Mouse (Mus musculus) heart, embryonic 15.5 days (tissue): ENCODE measurements around the gene Kcnh7. TPM values are rescaled to one million over a fixed set of nuclear protein-coding genes. Genes with fewer than 3 reads are reported as not detected.
"Not testable (repeated sequence)": the region's sequence is repeated elsewhere in the genome, so short reads cannot be mapped to it uniquely, and the experiment has no call there.

Experiments
- ATAC-seq: fragments of 200-750 bp; cut with Nextera tagmentation; replicated peaks from 2 replicates; pipeline ENCODE4 v1.8.0; 2017; ENCODE audit warnings: low read depth, moderate TSS enrichment; ENCODE audit not compliant: insufficient number of reproducible peaks, insufficient read depth, low FRiP score
- H3K27ac ChIP-seq: fragments of 300-500 bp; sonication (generic); 2 replicates; pipeline ENCODE4 v1.5.1; 2015; ENCODE audit warnings: mild to moderate bottlenecking, inconsistent platforms
- H3K27me3 ChIP-seq: fragments of 300-500 bp; sonication (generic); 2 replicates; pipeline ENCODE4 v1.6.1; 2015; ENCODE audit warnings: inconsistent platforms
- H3K36me3 ChIP-seq: fragments of 300-500 bp; sonication (generic); 2 replicates; pipeline ENCODE4 v1.6.1; 2015; ENCODE audit warnings: mild to moderate bottlenecking, inconsistent platforms
- H3K4me1 ChIP-seq: fragments of 300-500 bp; sonication (generic); replicated peaks from 2 replicates; pipeline ENCODE4 v1.6.1; 2015; ENCODE audit warnings: inconsistent platforms
- H3K4me2 ChIP-seq: fragments of 300-500 bp; sonication (generic); 2 replicates; pipeline ENCODE4 v1.6.1; 2015; ENCODE audit warnings: inconsistent platforms, mild to moderate bottlenecking, moderate library complexity
- H3K4me3 ChIP-seq: fragments of 300-500 bp; sonication (generic); 2 replicates; pipeline ENCODE4 v1.5.1; 2015; ENCODE audit warnings: mild to moderate bottlenecking, inconsistent platforms
- H3K9ac ChIP-seq: fragments of 300-500 bp; sonication (generic); 2 replicates; pipeline ENCODE4 v1.6.1; 2015; ENCODE audit warnings: mild to moderate bottlenecking, inconsistent platforms
- H3K9me3 ChIP-seq: fragments of 300-500 bp; sonication (generic); replicated peaks from 2 replicates; pipeline ENCODE4 v1.6.1; 2016; ENCODE audit warnings: inconsistent platforms
- WGBS: fragments of 180-500 bp; shearing (Covaris S2); methylation state at CpG from one replicate; pipeline ENCODE4 v1.1.7; 2015; ENCODE audit warnings: mixed read lengths; 5-methylcytosine and 5-hydroxymethylcytosine counted together
- polyA plus RNA-seq: library from polyadenylated mRNA; unstranded; fragments of >200 nt; fragmentation: Nextera tagmentation; extraction: Ambion mirVana; gene quantifications from 2 replicates; pipeline ENCODE4 v1.2.1, GENCODE M21; 2015

Kcnh7 gene
- polyA plus RNA-seq, 1 experiment from 2014 or later, result 2.5 TPM

GRCm38 (mm10) chr2:62714362-62714761, 469.7 kb downstream of the Kcnh7 start:
- ATAC-seq, result not testable (repeated sequence)

DNA sequence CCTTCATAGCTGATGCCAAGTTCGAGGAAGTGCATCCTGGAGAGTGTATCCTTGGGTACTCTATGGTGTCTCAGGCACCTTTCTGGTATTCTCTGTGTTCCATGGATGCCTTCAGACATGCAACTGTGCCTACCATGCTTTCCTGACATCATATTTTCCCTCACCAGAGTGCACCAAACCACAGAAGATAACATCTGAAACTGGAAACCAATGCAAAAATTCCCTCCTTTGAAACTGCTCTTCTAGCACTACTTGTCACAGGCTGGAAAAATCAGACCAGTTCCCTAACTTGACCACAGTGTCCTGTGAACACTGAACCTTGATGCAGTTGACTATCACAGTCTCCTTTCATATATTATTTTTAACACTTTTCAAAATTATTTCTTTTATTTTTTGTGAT, 474.5 kb downstream of the Kcnh7 start:
- H3K27ac ChIP-seq, result no peak overlapping the region
- no peak for ATAC-seq
- H3K27me3 ChIP-seq, result no peaks in the 10 kb centered on the region

More at GRCm38 (mm10) chr2:62714362-62714761, 469.7 kb downstream of the Kcnh7 start:
- not testable (repeated sequence) for H3K4me3 ChIP-seq, H3K27ac ChIP-seq, H3K4me1 ChIP-seq, H3K36me3 ChIP-seq, H3K9ac ChIP-seq, H3K27me3 ChIP-seq, H3K9me3 ChIP-seq, H3K4me2 ChIP-seq
- WGBS, result 92% methylated on average over 4 of the region's 4 CpGs

GRCm38 (mm10) chr2:62706313-62706712, 477.8 kb downstream of the Kcnh7 start:
- H3K27me3 ChIP-seq, result no peaks in the 10 kb centered on the region
- H3K4me1 ChIP-seq, result no peaks in the 10 kb centered on the region
- 89% methylated on average over 3 of the region's 3 CpGs for WGBS
- H3K9me3 ChIP-seq, result no peaks in the 10 kb centered on the region
- no peaks in the 10 kb centered on the region for H3K36me3 ChIP-seq
- no peak overlapping the region for H3K9ac ChIP-seq
- ATAC-seq, result no peak
- H3K4me3 ChIP-seq, result no peak overlapping the region
- no peak overlapping the region for H3K27ac ChIP-seq
- H3K4me2 ChIP-seq, result no peak overlapping the region

More for the DNA sequence above, 474.5 kb downstream of the Kcnh7 start:
- Histone ChIP-seq H3K9ac (no peak overlapping the region), H3K4me3 (no peak overlapping the region), H3K36me3 (no peaks in the 10 kb centered on the region), H3K9me3 (no peaks in the 10 kb centered on the region), H3K4me2 (no peak overlapping the region), H3K4me1 (no peaks in the 10 kb centered on the region)
- WGBS, result 74% methylated on average over 1 of the region's 1 CpGs

GRCm38 (mm10) chr2:62685934-62686333, 498.2 kb downstream of the Kcnh7 start:
- H3K27me3 ChIP-seq, result no peaks in the 10 kb centered on the region
- WGBS, result 85% methylated on average over 6 of the region's 6 CpGs

GRCm38 (mm10) chr2:62684989-62685595, 499.0 kb downstream of the Kcnh7 start:
- Histone ChIP-seq H3K9me3 (no peaks in the 10 kb centered on the region), H3K4me1 (no peaks in the 10 kb centered on the region), H3K4me3 (no peak overlapping the region), H3K9ac (no peak overlapping the region), H3K27me3 (no peaks in the 10 kb centered on the region), H3K36me3 (no peaks in the 10 kb centered on the region), H3K27ac (no peak overlapping the region), H3K4me2 (no peak overlapping the region)
- no peak; the same call in 1 of the 2 replicates for ATAC-seq
- WGBS, result 51% methylated on average over 3 of the region's 3 CpGs

More at GRCm38 (mm10) chr2:62685934-62686333, 498.2 kb downstream of the Kcnh7 start:
- no peak for ATAC-seq
- H3K9ac ChIP-seq, result no peak overlapping the region
- H3K9me3 ChIP-seq, result no peaks in the 10 kb centered on the region
- H3K4me1 ChIP-seq, result no peaks in the 10 kb centered on the region
- H3K36me3 ChIP-seq, result no peaks in the 10 kb centered on the region
- H3K4me2 ChIP-seq, result no peak overlapping the region
- H3K27ac ChIP-seq, result no peak overlapping the region
- H3K4me3 ChIP-seq, result no peak overlapping the region

DNA sequence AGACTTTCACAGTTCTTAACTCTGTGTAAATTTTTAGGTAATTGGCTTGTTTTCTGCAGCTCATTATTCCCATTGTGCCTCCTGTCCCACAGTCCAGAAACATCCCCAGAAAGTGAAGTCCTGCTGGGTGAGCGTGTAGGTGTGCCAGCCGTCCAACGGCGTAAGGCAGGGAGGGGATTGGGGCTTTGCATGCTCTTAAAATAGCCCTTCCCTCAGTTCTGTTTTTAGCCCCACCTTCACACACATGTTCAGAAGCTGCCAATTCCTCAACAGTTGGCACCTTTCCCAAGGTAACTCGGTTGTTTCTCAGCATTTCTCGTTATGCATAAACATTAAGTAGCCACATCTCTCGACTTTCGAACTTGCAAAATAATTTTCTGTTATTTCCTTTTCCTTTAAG, 502.4 kb downstream of the Kcnh7 start:
- Histone ChIP-seq H3K4me2 (peak overlapping the region; percentile 55), H3K4me1 (no peaks in the 10 kb centered on the region), H3K9me3 (no peaks in the 10 kb centered on the region), H3K27ac (peak overlapping the region; percentile 76), H3K4me3 (peak overlapping the region; percentile 21; the same call in 1 of the 2 replicates), H3K9ac (no peak overlapping the region), H3K27me3 (no peaks in the 10 kb centered on the region), H3K36me3 (no peaks in the 10 kb centered on the region)
- WGBS, result 58% methylated on average over 8 of the region's 8 CpGs
- peak; percentile 92 for ATAC-seq

DNA sequence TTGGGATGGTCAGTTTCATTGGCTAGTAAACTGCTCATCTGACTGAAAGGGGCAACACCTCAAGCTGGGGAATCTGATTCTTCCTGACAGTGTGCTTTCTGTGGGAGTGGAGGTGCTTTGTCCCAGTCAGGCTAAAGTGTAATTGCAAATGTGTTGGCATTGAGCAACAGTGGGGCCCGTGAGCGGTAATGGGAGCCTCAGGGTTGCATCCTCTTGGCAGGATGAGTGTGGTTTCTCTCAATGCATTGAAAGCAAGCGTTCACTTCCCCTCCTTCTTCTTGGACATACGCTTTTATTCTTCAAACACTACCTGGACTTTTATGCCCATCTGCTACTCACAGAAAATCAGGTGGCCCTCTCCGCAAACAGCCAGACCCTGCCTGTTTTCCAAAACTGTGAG, 511.3 kb downstream of the Kcnh7 start:
- no peak overlapping the region for H3K27ac ChIP-seq
- H3K27me3 ChIP-seq, result no peaks in the 10 kb centered on the region
- H3K4me1 ChIP-seq, result no peaks in the 10 kb centered on the region
- H3K36me3 ChIP-seq, result no peaks in the 10 kb centered on the region
- ATAC-seq, result no peak
- H3K4me3 ChIP-seq, result no peak overlapping the region
- 84% methylated on average over 5 of the region's 5 CpGs for WGBS
- H3K9ac ChIP-seq, result no peak overlapping the region
- no peaks in the 10 kb centered on the region for H3K9me3 ChIP-seq
- H3K4me2 ChIP-seq, result no peak overlapping the region

DNA sequence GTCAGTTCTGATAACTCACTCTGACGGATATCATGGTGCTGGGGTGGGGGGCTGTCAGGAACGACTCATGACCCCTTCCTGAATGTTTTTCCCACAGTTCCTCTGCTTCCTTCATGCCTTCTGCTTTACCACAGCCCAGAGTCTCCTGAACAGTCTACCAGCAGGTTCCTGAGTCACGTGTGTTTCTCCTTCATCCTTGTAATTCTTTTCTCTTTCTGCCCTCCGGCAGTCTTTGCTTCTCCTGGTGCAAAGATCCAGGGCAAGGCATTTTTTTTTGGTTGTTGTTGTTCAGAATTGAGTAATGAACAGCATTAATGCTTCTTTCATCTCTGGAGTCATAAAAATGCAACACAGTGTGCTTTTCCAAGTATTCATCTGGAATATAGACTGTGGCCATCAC, 513.3 kb downstream of the Kcnh7 start:
- H3K27me3 ChIP-seq, result no peaks in the 10 kb centered on the region
- no peak overlapping the region for H3K4me2 ChIP-seq
- H3K36me3 ChIP-seq, result no peaks in the 10 kb centered on the region
- no peak overlapping the region for H3K4me3 ChIP-seq
- no peak for ATAC-seq
- 71% methylated on average over 4 of the region's 4 CpGs for WGBS
- H3K9me3 ChIP-seq, result no peaks in the 10 kb centered on the region
- no peak overlapping the region for H3K27ac ChIP-seq
- H3K9ac ChIP-seq, result no peak overlapping the region
- H3K4me1 ChIP-seq, result no peaks in the 10 kb centered on the region

- 84% methylated on average over 5 of the region's 5 CpGs for WGBS
- Histone ChIP-seq H3K36me3 (no peaks in the 10 kb centered on the region), H3K27me3 (no peaks in the 10 kb centered on the region), H3K4me3 (no peak overlapping the region), H3K4me1 (no peaks in the 10 kb centered on the region), H3K27ac (no peak overlapping the region), H3K4me2 (no peak overlapping the region), H3K9me3 (no peaks in the 10 kb centered on the region), H3K9ac (no peak overlapping the region)
- ATAC-seq, result no peak
These were observed 513.8 kb downstream of the Kcnh7 start for GRCm38 (mm10) chr2:62670301-62670700.

DNA sequence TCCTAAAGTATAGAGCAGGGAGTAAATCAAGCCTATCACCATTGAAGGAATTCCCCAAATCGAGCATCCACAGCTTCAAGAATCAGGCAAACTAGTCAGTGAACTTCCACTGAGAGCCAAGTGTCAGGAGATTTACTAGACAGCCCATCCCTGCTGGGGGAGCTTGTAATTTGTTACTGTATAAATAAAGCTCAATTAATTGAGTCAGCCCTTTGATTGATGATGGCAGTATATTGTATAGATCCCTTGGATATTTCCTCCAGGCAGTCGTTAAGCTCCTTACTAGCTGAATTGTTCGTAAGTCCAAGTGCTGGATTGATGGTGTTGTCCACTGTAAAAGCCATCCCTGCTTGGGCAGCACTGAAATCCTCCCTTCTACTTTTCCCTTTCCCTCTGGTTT, 514.2 kb downstream of the Kcnh7 start:
- Histone ChIP-seq H3K4me3 (no peak overlapping the region), H3K27me3 (no peaks in the 10 kb centered on the region), H3K4me1 (no peaks in the 10 kb centered on the region), H3K9ac (no peak overlapping the region), H3K9me3 (no peaks in the 10 kb centered on the region), H3K36me3 (no peaks in the 10 kb centered on the region), H3K27ac (no peak overlapping the region), H3K4me2 (no peak overlapping the region)
- ATAC-seq, result no peak
- 77% methylated on average over 3 of the region's 3 CpGs for WGBS

DNA sequence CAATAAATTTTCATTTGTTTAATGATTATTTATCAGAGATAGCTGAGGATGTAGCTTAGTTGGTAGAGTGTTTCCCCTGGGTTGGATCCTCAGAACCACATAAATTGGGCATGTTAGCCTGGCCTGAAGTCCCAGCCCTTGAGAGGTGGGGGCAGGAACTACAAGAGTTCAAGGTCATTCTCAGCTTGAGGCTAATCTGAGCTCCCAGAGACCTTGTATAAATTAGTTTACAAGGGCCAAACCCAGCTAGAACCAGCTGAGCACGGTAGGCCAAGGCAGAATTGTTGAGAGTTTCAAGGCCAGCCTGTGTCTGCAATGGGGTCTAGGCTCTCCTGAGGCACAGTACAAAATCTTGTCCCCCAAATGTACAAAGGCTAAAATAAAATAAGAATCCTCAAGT, 518.6 kb downstream of the Kcnh7 start:
- no peak overlapping the region for H3K9ac ChIP-seq
- peak overlapping the region; percentile 70 for H3K4me2 ChIP-seq
- H3K4me3 ChIP-seq, result no peak overlapping the region
- ATAC-seq, result no peak
- H3K36me3 ChIP-seq, result no peaks in the 10 kb centered on the region
- no peaks in the 10 kb centered on the region for H3K27me3 ChIP-seq
- WGBS, result 47% methylated on average over 1 of the region's 1 CpGs
- 0 out of 2 replicates have a peak, but pooled peaks cover 2% of the 10 kb centered on the region for H3K4me1 ChIP-seq
- H3K9me3 ChIP-seq, result no peaks in the 10 kb centered on the region
- H3K27ac ChIP-seq, result peak overlapping the region; percentile 23; the same call in 1 of the 2 replicates

- Histone ChIP-seq H3K4me3 (peak overlapping the region; percentile 58), H3K4me2 (peak overlapping the region; percentile 70), H3K9me3 (no peaks in the 10 kb centered on the region), H3K27me3 (no peaks in the 10 kb centered on the region), H3K36me3 (no peaks in the 10 kb centered on the region), H3K9ac (0 out of 2 replicates have a peak overlapping the region, but pooled peaks have one; percentile 54), H3K27ac (no peak overlapping the region), H3K4me1 (0 out of 2 replicates have a peak, but pooled peaks cover 2% of the 10 kb centered on the region)
- 61% methylated on average over 7 of the region's 7 CpGs for WGBS
- no peak for ATAC-seq
These were observed 519.2 kb downstream of the Kcnh7 start for GRCm38 (mm10) chr2:62664839-62665238.
